Mouse (Mus musculus) heart, postnatal 4 days (tissue): ENCODE data around the gene Cd247. TPM values are rescaled to one million over a fixed set of nuclear protein-coding genes. Genes with fewer than 3 reads are reported as not detected.

Source experiments
- DNase-seq: peaks from one replicate; pipeline ENCODE4 v3.0.0; 2021
- total RNA-seq, 2 experiments: library from RNA; stranded (reverse); gene quantifications; 2 replicates each; pipeline ENCODE4 v1.2.3; 2021

Gene Cd247
- total RNA-seq, 2 experiments from 2014 or later: 0.29 to 0.69 TPM

DNA sequence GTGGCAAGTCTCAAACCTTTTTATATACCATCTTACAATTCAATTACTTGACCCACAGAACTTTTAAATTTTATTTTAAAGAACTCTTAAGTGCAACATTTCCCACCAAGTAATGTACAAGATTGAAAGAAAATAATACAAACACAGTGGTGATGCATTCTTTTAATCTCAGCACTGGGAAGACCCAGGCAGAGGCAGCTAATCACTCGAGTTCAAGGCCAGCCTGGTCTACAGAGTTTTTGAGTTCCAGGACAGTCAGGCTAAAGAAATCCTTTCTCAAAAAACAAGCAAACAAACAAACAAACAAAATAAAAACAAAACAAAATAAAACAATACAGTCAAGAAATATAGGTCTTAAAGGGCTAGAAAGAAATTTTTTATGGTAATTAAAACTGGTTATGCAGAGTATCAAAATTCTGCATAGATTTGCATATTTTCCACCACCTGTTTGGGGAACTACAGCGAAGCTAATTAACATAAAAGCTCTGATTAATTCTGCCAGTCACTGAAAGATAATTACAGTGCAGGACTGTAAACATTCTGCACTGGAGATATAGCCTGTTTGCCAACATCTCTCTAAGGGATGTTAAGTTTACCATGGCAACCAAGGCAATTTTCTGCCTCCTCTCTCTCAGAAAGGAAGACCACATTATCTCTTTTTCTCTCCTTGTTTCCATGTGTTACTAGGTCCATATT is 125.4 kb downstream of the Cd247 start:
- no peak for DNase-seq

DNA sequence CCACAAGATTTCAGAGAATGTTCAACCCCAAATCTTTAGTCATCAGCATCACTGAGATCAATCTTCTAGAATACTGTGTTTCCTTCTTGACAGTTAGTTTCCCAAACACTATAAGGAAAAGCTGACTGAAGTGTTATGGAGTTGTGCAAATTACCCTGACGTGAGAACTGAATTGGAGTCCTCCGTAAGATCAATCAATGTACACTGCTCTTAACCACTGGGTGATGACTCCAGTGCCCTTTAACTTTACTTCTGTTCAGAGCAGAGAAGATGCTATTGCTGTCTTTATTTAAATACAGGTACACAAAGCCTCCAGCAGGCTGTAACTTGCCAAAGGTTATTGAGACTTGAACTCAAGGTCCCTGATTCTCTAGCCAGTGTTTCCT is 125.9 kb downstream of the Cd247 start:
- DNase-seq: no peak

GRCm38 (mm10) chr1:165921026-165921425 is 132.5 kb downstream of the Cd247 start:
- no peak for DNase-seq

GRCm38 (mm10) chr1:165922488-165922887 is 134.0 kb downstream of the Cd247 start:
- DNase-seq: no peak

GRCm38 (mm10) chr1:165925207-165925606 is 136.7 kb downstream of the Cd247 start:
- DNase-seq: no peak

Other genes starting within 250 kb of the Cd247 start
- gene Mpzl1, start 154.1 kb upstream of the Cd247 start, total RNA-seq: 10 to 100 TPM; 65.0 to 65.2 TPM
- gene Rcsd1, start 78.9 kb upstream of the Cd247 start, total RNA-seq: 100 to 1,000 TPM; 107 to 115 TPM
- gene Creg1, start 24.9 kb upstream of the Cd247 start, total RNA-seq: 10 to 100 TPM; 24.3 to 28.7 TPM
- gene Pou2f1, start 214.0 kb downstream of the Cd247 start, total RNA-seq: 10 to 100 TPM; 15.0 to 18.4 TPM